In genomic region chr11:46443152-46443551, GRCm38 (mm10) we compare ENCODE assay signal across 17 mouse cellular contexts. TPM values are rescaled to one million over a fixed set of nuclear protein-coding genes. Genes with fewer than 3 reads are reported as not detected.
DNase-seq lines count a peak whose midpoint lies in the region; ATAC-seq and TF ChIP-seq lines count a peak whose summit lies in the region.
"Had no signal": no experiment of that assay in that cellular context is flagged by ENCODE, and none has a peak within 500 bp of the region (broad histone marks: within the 10 kb centered on the region; RNA-seq: fewer than 3 reads in every experiment).

No protein-coding gene starts in this region.

- peak; percentile 73; the same call in 1 of the 2 replicates for ATAC-seq in frontal cortex, adult (ENCODE audit: low TSS enrichment)
- ATAC-seq in liver, postnatal 0 days = peak; percentile 35; the same call in 1 of the 2 replicates
- peak; percentile 75 for ATAC-seq in megakaryocyte, adult 5-6 weeks (ENCODE audit: poor library complexity, severe bottlenecking)
- ATAC-seq: forebrain, embryonic 16.5 days had no signal

- no peak overlapping the region for H3K9ac ChIP-seq in liver, postnatal 0 days (replicated peaks)
- H3K9ac ChIP-seq: embryonic facial prominence, embryonic 15.5 days; kidney, embryonic 15.5 days; liver, embryonic 13.5 days had no signal

- no peaks in the 10 kb centered on the region for H3K9me3 ChIP-seq in liver, postnatal 0 days (ENCODE audit: low read length)
- H3K9me3 ChIP-seq: embryonic facial prominence, embryonic 15.5 days; kidney, embryonic 15.5 days; liver, embryonic 13.5 days had no signal

- TF ChIP-seq CTCF in liver, postnatal 0 days (IDR thresholded peaks at IDR 0.05; ENCODE audit: low read depth) = peak; percentile 62

- no peak for TF ChIP-seq EP300 in liver, postnatal 0 days (IDR thresholded peaks at IDR 0.05; ENCODE audit: low read depth)

- 76% methylated on average over 1 of the region's 1 CpGs for WGBS in liver, postnatal 0 days (ENCODE audit: insufficient replicate concordance)

- H3K27ac ChIP-seq in liver, postnatal 0 days (ENCODE audit: low read depth) = no peak overlapping the region
- H3K27ac ChIP-seq: embryonic facial prominence, embryonic 15.5 days; kidney, embryonic 15.5 days; liver, embryonic 13.5 days had no signal

- H3K4me3 ChIP-seq in liver, postnatal 0 days (ENCODE audit: low read depth, low read length) = no peak overlapping the region
- H3K4me3 ChIP-seq: embryonic facial prominence, embryonic 15.5 days; kidney, embryonic 15.5 days; liver, embryonic 13.5 days had no signal

- DNase-seq in frontal cortex, postnatal 10 days (ENCODE audit: low spot score in 2 of 2) = no peak
- no peak for DNase-seq in liver, postnatal 0 days
- DNase-seq in liver (no peak), NIH3T3 (ENCODE audit: low read depth) (peak; percentile 17)
- no peak for DNase-seq in cerebellum, adult 8-10 months
- DNase-seq in frontal cortex, adult 2 months (ENCODE audit: extremely low spot score in 1 of 2, low spot score in 1 of 2) = no peak
- DNase-seq: adrenal gland, postnatal 36 days; cerebellum, adult 11-12 months; heart, adult 18-20 months; heart, postnatal 36 days; liver, embryonic 13.5 days had no signal

- H3K36me3 ChIP-seq in liver, postnatal 0 days (replicated peaks; ENCODE audit: insufficient read depth, low read length) = peaks cover 27% of the 10 kb centered on the region

- no peaks in the 10 kb centered on the region for H3K27me3 ChIP-seq in liver, postnatal 0 days (ENCODE audit: insufficient read depth, low read length)
- H3K27me3 ChIP-seq: embryonic facial prominence, embryonic 15.5 days; kidney, embryonic 15.5 days; liver, embryonic 13.5 days had no signal

- H3K4me2 ChIP-seq in liver, postnatal 0 days (ENCODE audit: low read depth, low read length) = no peak overlapping the region
- H3K4me2 ChIP-seq: embryonic facial prominence, embryonic 15.5 days; kidney, embryonic 15.5 days; liver, embryonic 13.5 days had no signal

- no peaks in the 10 kb centered on the region; the same call in none of the 2 replicates for H3K4me1 ChIP-seq in liver, postnatal 0 days (ENCODE audit: insufficient read depth)
- H3K4me1 ChIP-seq: embryonic facial prominence, embryonic 15.5 days; kidney, embryonic 15.5 days had no signal

RNA-seq across cellular contexts. Expression of gene Med7, which starts 6.4 kb away (rescaled TPM):
- 39.4 and 41.4 TPM in 2 replicates for polyA plus RNA-seq in liver, postnatal 0 days (2015; fragmentation: Nextera tagmentation; extraction: Ambion mirVana)
- total RNA-seq in megakaryocyte, adult 5-6 weeks (2015) = 41.7 and 43.7 TPM in 2 replicates
- total RNA-seq in megakaryocyte, adult 5-6 weeks (2017) = 17.6 and 20.6 TPM in 2 replicates
- polyA plus RNA-seq in frontal cortex, adult 2 months (2012; rRNA removed) = 31.8 and 32.2 TPM in 2 replicates

RNA-seq across cellular contexts. Expression of gene Havcr2, which starts 11.6 kb away (rescaled TPM):
- polyA plus RNA-seq in liver, postnatal 0 days (2015; fragmentation: Nextera tagmentation; extraction: Ambion mirVana) = 0.28 TPM in 2 replicates
- 2.8 and 2.9 TPM in 2 replicates for total RNA-seq in megakaryocyte, adult 5-6 weeks (2015)
- total RNA-seq in megakaryocyte, adult 5-6 weeks (2017) = 3.3 and 3.9 TPM in 2 replicates
- polyA plus RNA-seq in frontal cortex, adult 2 months (2012; rRNA removed) = 1.6 and 2.0 TPM in 2 replicates

RNA-seq across cellular contexts. Expression of gene Fam71b, which starts 46.8 kb away (rescaled TPM):
- not detected in 2 replicates for polyA plus RNA-seq in liver, postnatal 0 days (2015; fragmentation: Nextera tagmentation; extraction: Ambion mirVana)
- total RNA-seq in megakaryocyte, adult 5-6 weeks (2015) = 0.68 TPM in 1 of 2 replicates, not detected in the other
- total RNA-seq in megakaryocyte, adult 5-6 weeks (2017) = 0.33 and 1.7 TPM in 2 replicates
- polyA plus RNA-seq in frontal cortex, adult 2 months (2012; rRNA removed) = not detected in 2 replicates
- total RNA-seq: adrenal gland, postnatal 36 days; heart, adult 18-20 months; heart, postnatal 36 days; layer of hippocampus, postnatal 10 days had no signal
- polyA plus RNA-seq: embryonic facial prominence, embryonic 15.5 days; forebrain, embryonic 16.5 days; kidney, embryonic 15.5 days; liver, embryonic 13.5 days had no signal

RNA-seq across cellular contexts. Expression of gene Itk, which starts 53.8 kb away (rescaled TPM):
- polyA plus RNA-seq in liver, postnatal 0 days (2015; fragmentation: Nextera tagmentation; extraction: Ambion mirVana) = 0.09 and 0.19 TPM in 2 replicates
- total RNA-seq in megakaryocyte, adult 5-6 weeks (2015) = 4.4 and 5.5 TPM in 2 replicates
- total RNA-seq in megakaryocyte, adult 5-6 weeks (2017) = 3.7 and 4.6 TPM in 2 replicates
- polyA plus RNA-seq in frontal cortex, adult 2 months (2012; rRNA removed) = 0.20 and 0.36 TPM in 2 replicates
- polyA plus RNA-seq: forebrain, embryonic 16.5 days had no signal
